Mouse (Mus musculus) WW6 (cell line): ENCODE data around the gene Rab31.

ENCODE experiments used
- DNase-seq: peaks from one replicate; pipeline ENCODE4 v3.0.0-alpha.2; 2013; ENCODE audit warnings: low read depth, low spot score

Rab31 gene

DNA sequence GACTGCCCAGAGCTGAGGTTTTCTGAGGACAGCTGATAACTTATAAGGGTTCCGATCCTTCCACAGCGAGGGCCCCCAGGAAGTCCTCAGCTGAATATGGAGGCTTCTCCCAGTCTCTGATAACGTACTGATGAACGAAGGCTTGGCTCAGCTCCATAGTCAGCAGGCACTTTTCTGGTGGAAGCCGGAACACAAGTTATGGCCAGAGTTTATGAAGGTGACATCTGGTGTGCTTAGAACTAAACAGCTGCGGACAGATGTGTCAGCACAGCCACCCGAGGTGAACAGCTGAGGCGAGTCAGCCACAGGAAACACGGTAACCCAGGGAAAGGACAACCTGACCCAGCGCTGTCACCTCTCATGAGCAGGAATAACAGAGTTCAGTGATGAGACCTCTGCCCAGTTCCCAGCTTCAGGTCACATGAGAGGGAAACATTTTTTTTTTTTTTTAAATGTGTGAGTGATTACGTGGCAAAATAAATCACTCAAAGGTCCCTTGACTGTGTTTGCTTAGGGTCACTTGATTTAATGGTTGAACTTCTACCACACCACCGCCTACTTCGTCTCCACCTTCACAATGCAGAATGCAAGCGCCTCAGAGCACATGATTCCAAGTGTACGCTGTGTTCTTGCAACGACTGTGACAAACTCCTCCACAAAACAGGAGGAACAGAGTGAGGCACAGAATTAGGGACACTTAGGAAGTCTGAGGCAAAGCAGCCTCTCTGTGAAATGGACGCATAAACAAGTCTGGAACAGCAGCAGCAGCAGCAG is 106.0 kb downstream of the Rab31 start:
- no peak for DNase-seq

DNA sequence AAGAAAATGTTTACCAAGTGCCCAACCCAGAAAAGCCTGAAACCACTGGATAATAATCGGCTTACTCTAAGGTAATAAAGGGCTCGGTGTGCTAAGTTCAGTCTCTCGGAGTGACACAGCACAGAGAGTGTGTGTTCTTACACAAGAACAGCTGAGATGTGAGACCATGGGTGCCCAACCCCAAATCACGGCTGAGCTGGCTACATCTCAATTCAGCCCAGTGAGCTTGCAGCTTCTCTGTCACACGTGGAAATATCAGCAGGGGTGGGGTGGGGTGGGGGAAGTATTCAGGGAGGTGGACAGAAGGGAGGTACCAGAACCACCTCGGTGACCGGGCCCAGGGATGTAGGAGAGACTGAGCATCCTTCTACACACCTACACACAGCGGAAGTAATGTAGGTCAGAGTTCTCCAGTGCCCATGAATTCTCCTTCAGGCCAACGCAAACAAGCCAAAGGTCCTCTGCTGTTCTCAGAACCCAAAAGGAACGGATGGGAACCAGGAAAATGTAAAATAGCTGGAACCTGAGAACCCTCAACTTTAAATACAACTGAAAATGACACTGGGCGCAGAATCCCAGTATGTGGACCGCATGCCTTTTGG is 106.7 kb downstream of the Rab31 start:
- no peak for DNase-seq

DNA sequence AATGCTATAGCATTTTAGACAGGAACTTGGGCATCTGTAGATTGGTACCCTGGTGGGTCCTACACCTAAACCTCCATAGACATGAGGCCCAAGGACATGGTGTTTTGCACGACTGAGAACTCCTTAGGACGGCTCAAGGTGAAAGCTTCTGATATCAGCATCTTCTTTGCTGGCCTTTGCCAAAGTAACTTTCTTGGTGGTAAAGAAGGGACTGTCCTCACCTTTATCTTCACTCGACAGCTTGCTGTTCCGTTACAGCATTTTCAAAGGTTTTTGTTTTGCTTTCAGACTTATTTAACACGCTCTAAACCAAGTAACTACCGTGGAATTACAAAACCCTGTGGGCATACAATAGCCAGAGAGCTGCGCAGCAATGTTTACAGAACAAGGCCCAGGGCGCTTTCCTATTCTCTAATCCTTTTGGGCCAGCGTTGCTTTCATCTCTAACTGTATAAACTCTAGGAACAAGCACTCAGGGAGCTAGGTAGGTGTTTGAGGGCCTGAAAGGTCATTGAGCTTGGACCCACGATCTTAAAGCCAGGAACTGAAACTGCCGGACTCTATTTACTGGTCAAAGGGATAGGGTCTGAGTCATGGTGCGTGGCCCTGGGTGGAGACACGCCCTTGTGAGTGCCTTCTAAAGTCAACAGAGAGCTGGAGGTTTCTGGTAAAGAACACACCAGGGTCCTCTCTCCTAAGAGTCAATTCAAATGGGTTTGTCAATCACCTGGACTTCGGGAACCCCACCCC is 109.0 kb downstream of the Rab31 start:
- DNase-seq = no peak

DNA sequence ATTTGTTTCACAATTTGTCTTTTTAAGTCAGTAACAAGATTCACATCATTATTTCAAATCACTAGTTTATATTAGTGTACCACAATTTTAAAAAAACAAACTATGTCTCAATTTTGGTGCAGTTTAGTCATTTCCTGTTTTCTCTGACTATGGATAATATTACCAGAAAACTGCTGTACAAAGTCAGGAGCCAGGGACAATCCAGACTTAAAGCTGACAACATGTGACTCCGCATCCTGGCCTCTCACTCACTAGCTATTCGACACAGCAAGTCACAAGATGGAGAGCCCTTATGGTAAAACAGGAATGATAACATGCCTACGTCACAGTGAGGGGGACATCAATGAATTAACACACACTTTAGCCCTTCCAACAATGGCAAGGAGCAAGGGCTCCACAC is 109.9 kb downstream of the Rab31 start:
- DNase-seq = no peak

DNA sequence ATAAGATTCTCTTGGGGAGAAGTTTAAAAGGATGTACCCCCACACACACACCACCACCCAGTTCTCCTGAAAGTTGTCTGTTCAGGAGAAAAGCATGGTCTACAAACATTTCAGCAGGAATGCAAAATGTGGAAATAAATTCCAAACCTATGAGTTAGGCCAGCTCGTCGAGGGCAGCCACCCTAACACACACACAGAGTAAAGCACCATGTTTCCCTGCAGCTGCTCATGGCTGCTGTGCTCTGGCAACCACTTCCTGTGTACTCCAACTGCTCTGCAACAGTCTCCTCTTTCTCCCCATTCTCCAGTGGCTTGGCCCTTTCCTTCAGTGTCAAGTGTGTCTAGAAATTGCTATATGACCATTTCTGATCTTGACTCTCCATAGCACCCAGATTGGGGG is 114.1 kb downstream of the Rab31 start:
- no peak for DNase-seq

DNA sequence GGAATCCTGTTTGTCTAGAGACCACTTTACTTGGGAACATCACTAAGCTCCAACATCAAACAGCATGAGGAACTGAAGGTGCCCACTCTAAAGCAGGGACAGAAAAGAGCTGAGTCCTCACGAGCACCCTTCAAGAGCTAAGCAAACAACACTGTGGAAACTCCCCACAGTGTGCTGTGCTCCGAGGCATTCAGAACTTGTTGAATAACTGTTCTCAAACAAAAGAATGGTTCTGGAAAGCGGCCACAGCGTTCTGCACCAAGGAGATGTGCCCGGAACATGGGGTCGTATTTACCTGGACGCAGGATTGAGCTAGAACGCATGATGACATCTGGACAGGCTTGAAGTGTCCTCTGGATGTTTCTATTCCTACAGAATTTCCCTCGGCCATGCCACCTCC is 114.6 kb downstream of the Rab31 start:
- DNase-seq = no peak

DNA sequence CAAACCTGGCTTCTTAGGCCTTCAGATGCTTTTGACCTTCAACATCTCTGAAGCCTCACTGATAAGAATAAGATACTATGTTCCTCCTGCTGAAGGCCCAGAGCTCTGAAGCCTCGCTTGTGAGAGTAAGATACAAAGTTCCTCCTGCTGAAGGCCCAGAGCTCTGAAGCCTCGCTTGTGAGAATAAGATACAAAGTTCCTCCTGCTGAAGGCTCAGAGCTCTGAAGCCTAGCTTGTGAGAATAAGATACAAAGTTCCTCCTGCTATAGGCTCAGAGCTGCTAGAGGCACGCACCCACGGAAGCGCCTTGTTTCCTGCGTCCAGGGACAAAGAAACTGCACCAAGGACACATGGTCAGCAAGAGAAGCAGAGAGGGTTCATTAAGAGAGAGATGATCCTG is 115.8 kb downstream of the Rab31 start:
- DNase-seq = no peak

DNA sequence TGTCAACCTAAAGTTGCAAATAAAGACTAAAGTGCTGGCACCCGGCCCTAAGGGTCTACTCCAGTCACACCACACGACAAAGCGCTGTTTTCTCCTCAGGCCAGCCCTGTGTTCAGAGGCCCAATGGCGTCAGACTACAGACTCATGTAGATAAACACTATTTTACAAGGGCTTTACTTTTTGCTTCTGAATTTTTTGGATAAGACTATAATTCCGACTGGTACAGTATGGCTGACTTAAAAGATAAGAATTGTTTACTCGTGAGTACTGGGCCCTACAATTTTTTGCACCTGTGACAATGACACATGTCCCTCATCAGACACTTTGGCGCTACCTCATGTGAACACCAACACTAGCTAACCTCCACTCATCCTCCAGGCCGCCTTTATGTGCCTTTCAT is 116.5 kb downstream of the Rab31 start:
- no peak for DNase-seq

DNA sequence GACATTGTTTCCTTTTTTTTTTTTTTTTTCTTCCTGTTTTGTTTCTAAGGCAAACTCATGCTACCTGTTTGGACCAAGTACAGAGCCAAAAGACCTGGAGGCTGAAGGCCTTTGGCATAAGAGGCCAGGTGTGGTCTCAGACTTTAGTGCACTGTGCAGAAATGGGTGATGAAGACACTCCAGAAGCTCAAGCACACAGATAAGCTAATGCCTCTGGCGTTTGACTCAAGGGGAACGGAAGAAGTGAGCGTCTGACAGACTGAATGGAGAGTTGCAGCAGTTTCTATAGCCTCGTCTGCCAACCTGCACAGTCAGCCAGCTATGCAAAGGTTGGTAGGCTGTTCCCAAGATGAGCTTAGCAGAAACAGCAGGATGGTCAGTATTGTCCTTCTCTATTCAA is 116.9 kb downstream of the Rab31 start:
- DNase-seq = no peak

DNA sequence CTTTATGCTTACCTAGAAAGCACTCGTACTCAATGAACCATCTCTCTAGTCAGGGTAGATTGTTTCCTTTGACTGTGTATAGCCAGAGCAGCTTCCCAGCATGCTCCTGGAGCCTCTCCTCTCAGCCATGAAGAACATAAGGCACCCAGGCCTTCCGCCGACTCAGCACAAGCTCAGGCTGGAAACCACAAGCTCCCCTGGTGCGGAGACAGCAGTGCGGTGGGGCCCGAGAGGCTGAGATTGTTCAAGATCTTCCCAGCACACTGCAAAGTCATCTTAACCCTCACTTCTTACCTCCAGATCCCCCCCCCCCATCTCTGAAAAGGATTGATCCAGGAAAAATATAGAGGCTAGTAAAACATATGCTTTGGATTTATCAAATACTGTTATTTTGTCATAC is 122.0 kb downstream of the Rab31 start:
- no peak for DNase-seq

DNA sequence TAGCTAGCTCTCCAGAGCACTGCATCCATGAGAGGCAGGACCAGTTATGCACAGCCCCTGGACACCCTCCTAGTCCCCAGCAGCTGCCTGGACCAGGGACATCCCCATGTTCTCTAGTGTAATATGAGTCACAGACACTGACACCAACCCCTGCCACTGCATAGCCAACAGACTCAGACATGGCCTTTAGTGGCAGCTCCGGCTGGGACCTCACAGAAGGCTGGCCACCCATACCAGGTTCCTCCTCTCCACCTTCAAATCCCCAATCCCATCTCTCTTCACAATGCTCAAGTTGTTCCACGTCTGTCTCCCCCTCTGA is 123.4 kb downstream of the Rab31 start:
- DNase-seq = no peak

DNA sequence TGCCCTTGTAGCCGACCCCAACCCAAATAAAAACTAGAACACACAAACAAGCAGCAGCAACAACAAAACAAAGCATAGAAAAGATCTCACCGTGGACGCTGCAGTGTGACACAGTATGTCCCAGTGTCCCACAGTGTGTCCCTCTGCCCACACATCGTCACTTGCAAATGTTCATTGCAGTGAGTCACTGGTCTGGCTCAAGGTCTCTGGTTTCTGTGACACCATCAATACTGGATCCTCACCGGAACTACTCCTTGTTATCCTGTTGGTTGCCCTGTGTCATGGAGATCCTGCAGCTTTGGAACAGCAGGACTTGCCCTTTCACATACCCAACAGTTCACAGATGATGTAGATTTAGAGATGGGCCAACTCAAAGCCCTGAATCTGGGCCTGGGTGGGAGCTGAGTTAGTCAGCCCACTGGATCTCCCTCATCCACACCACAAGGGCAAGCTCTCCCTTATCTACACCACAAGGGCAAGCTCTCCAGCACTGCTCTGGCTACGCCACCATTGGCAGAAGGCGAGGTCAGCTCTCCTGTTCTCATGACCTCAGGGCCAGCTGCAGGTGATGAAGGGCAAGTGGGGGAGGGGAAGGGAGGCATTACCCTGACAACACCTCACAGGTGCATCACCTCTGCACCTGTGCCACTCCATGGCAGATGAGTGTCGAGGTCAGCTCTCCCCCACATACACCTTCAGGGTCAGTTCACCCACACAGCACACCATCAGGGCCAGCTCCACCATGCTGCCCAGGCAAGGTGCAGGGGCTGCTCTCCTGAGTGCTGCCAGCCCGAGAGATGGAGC is 124.0 kb downstream of the Rab31 start:
- no peak for DNase-seq

DNA sequence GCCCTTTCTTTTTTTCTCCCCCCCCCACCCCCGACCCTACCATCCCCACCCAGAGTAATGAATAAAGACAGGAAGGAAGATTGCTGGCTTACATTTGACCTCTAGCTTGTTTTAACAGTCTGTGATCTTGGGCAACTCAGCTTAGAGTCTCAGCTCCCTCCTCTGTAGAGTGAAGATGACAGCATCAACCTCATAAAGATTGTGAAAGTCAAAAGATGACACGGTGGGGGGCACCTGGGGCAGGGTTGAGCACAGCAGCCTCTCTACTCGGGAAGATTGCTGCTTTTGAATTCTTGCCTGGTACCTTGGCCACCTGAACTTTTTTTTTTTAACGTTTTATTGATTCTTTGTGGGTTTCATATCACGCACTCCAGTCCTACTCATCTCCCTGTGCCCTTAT is 124.6 kb downstream of the Rab31 start:
- DNase-seq = no peak

DNA sequence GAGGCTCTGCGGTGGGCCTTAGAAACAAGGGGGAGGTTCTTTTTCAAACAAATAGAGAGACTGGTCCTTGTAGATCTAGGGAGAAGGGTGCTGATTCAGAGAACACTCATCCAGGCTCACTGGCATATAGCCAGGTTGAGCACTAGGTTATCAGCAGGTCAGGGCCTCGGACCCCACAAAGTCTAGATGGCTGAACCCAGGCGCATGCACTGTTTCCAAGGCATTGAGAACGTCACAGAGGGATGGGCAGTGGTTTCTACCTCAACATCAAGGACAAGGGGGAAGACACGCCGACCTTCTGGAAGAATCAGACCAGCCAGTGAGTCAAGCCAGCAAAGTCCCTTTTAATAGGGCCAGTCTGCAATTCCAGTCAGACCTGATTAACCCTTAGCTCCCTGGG is 125.3 kb downstream of the Rab31 start:
- no peak for DNase-seq

DNA sequence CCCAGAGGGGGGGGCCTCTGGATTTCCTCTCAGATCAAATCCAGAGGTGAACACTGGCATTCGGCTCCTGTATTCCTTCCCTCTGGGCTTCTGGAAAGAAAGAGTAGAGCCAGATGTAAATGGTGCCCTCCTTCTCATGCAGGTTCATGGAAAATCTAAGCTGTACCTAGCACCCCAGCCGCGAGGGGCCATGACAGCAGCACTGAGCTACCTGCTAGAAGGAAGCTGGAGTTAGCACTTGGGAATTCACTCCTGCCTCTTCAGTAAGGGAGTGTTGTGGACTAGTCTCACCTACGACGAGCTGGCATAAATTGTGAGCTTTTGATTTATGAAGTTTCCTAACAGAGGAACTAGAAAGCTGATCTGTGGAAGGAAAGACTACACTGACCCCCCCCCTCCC is 129.0 kb downstream of the Rab31 start:
- no peak for DNase-seq

DNA sequence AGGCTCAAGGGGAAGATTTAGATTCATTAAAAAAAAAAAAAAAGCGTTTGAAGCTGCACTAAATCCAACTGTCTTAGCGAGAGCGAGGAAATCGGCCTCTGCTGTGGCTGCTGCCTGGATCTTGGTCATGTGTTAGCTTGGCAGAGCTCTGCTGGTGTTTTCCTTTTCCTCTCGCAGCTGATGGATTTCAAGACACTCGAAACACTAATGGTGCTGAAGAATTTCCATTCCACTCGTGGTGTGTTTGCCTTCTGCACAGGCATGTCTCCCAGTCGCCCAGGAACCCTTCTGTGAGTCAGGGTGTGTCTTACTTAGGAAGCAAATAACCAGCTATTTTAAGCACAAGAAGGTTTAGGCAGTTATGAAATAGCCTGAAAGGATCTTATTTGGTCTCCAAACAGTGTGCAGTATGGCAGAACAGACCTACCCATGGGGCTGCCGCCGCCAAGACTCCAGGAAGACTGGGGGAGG is 129.5 kb downstream of the Rab31 start:
- DNase-seq = no peak

DNA sequence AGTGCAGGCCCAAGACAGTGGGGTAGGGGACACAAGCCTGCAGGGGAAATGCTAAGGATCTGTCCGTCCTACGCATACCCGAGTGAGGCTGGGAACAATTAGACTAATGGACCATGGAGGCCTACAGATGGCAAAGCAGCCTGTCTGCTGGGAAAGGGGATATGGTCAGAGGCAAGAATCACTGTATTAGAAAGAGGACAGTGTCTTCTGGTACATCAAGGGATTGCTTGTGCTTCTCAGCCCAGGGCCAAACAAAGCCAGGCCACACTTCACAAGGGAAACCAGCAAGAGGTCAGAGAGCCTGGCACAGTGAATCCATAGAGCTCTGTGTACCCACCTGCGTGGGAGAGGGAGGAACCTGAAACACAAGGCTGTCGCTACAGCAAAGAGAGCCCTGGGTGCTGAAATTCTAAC is 130.0 kb downstream of the Rab31 start:
- DNase-seq = no peak

DNA sequence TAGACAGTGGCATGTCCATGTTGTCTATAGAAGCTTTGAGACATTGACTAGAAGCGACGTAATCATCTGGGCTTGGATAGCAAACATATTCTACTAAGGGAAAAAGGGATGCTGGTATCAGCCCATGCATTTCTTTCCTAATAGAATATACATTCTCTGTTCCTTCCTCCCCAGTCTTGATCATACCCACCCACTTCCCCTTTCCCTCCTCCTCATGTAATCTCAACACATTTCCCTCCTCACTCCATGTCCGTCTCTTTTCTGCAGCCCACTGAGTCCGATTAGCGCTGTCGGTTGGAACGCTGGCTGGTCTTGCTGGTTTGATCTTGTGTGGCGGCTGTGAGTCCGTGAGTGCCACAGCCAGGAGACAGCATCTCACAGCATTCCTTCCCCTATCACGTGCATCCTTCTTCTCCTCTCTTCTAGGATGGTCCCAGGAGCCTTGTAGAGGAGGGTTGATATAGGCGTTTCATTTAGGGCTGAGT is 130.8 kb downstream of the Rab31 start, which contains the start of gene Txndc2:
TSS of gene Txndc2 (minus strand) at position 435 of the 485 bp plus-strand sequence.
- DNase-seq = no peak

DNA sequence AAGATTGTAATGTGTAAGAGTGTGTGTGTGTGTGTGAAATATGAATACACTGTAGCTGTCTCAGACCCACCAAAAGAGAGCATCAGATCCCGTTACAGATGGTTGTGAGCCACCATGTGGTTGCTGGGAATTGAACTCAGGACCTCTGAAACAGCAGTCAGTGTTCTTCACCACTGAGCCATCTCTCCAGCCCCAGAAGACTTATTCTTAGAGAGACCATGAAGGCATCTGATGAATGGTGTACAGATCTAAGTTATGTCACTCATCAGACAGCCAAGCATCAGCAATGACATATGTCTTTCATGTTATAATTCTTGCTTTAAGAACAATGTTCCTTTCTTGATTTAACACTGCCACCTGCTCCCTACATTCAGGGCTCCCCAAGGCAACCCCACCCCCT is 133.4 kb downstream of the Rab31 start:
- no peak for DNase-seq

DNA sequence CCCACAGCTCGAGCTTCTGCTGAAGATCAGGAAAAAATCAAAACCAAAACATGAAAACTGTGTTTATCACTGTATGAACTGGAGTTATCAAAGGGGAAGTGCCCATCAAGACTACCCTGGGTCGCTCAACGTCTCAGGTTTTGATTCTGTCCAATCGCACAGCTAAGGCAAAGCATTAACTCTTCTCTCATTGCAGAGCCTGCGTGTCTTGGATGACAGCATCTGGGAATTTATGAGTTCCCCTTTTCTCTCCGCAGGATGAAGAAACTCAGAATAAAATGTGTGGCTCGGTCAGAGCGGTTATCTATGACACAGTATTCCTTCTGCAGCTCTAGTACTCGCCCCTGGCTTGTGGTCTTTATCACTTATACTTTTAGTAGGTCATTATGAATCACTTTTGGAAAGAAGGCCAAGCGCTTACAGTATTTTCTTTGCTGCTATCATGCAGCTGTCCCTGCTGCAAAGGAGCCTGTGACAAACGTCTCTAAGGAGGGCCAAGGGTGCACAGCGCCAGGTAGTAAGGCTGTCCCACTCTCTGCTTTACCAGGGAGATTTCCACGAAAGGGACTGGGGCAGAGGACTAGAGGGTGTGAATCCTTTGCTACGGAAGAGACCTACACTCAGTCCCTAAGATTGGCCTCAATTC is 136.7 kb downstream of the Rab31 start:
- no peak for DNase-seq

DNA sequence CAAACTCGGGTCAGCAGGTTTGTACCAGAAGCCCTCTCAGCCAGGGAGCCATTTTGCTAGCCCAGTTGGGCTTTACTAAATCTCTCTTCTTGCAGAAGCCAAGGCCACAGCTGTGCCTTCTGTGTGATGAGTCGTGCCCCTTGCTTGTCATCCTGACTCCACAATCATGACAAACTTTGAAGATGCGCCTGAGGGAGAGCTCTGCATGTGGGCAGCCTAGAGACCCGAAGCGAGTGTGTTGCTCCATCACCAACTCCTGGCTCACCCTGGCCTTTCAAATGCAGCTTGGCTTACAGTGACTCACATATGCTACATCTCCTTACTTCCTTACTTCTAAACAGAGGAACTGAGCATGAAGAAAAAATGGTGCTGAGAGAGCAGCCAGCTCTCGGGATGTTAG is 142.6 kb downstream of the Rab31 start:
- DNase-seq = no peak
